Mouse (Mus musculus): ENCODE results near the gene Flvcr1.

Gene Flvcr1

DNA sequence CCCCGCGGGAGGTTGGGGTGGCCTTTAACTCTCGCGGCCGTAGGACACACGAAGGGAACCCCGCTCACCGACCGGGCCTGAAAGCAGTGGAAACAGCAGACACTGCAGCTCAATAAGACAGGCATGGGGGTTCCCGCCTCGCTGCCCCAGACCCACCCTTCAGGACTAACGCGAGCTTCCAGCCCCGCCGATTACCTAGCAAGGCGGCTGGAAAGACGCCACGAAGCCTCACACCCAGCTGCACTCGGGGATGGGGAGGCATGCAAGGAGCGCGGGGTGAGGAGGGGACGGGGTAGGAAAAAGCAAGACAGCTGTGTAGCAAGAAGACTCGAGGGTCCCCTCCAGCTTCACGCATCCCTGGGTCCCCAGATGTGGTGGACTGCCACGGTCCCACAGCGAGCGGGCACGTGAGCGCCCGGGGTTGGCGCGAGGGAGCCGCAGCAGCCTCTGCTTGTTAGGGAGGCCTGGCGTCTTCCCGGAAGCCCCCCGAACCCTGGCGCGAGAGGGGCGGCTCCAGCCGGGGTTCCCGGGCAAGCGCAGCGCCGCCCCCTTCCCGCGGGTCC, 47.4 kb downstream of the Flvcr1 start:
- no peak for DNase-seq

- no peak for DNase-seq
These were observed 48.0 kb downstream of the Flvcr1 start for GRCm38 (mm10) chr1:190978001-190978400.

GRCm38 (mm10) chr1:190976887-190977573, 48.9 kb downstream of the Flvcr1 start:
- no peak for DNase-seq

- DNase-seq = no peak
These were observed 51.1 kb downstream of the Flvcr1 start for GRCm38 (mm10) chr1:190974833-190975232.

DNA sequence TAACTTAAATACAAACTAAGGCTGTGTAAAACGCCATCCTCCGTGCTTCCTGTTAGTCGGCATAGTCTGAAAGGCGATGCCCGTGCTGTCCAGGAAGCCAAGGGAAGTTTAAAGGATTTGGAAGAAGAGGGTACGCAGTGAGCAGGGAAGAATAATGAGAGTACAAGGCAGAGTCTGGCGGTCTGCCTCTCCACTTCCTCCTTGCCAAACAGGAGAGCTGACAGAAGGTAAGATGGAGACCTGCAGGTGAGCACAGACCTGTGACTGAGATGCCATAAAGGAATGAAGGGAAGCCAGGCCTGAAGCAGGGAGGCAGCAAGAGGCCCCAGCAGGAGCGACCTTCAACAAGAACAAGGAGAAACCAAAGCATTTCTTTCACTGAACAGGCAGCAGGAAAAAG, 51.8 kb downstream of the Flvcr1 start:
- no peak for DNase-seq

DNA sequence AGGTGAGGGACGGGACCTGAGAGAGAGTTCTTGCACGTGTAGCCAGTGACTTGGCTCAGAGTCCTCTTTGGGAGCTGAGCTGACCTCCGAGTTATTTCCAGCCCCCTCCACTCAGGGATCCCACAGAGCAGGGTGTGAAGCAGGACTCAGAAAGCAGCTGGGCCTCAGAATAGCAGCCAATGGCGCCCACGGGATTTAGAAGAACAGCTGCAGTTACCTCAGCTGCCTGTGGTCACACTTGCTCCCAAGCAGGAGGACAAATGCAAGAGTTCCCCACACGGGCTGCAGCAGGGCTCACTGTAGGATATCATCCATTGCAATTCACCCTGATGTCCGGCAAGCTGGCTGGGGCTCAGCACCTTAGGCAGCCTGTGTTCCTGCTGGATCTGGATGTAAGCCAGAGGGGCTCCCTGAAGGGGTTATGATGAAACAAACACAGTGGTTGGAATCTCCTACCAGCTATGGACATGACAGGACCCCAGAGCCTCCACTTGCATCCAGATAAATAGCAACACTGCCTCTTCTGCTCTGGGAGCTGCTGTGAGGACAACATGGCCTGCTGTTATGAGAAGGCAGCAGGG, 53.3 kb downstream of the Flvcr1 start:
- DNase-seq = no peak

- no peak for DNase-seq
These were observed 54.0 kb downstream of the Flvcr1 start for GRCm38 (mm10) chr1:190971708-190972610.

GRCm38 (mm10) chr1:190968010-190968409, 57.9 kb downstream of the Flvcr1 start:
- DNase-seq = no peak

GRCm38 (mm10) chr1:190964992-190965780, 60.8 kb downstream of the Flvcr1 start:
- no peak for DNase-seq

DNA sequence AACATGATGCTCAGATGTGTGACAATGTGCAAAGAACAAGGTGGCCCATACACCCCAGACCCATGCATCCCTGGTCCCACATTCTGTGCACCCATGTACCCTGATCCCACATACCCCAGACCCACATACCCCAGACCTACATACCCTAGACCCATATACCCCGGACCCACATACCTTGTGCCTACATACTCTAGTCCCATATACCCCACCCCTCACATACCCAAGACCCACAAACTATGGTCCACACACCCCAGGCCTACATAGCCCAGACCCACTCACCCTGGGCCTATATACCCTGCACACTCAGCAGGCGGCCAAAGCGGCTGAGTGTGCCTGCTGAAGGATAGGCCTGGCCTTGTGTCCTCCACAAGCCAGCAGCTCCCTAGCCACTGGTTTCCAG, 63.2 kb downstream of the Flvcr1 start:
- no peak for DNase-seq

GRCm38 (mm10) chr1:190958821-190959220, 67.1 kb downstream of the Flvcr1 start:
- no peak for DNase-seq
